Mouse (Mus musculus) neural tube, embryonic 15.5 days (tissue): ENCODE data around the gene Syt16. TPM values are rescaled to one million over a fixed set of nuclear protein-coding genes. Genes with fewer than 3 reads are reported as not detected.
A peak's percentile ranks its signal among the peaks of the same experiment; 100 is the strongest.

Experiments
- ATAC-seq: fragments of 200-750 bp; cut with Nextera tagmentation; 2 replicates; pipeline ENCODE4 v1.8.0; 2017; ENCODE audit warnings: mild to moderate bottlenecking, moderate TSS enrichment, moderate library complexity; ENCODE audit not compliant: low FRiP score
- H3K27ac ChIP-seq: fragments of 300-500 bp; sonication (generic); replicated peaks from 2 replicates; pipeline ENCODE4 v1.5.1; 2015; ENCODE audit warnings: mild to moderate bottlenecking, inconsistent platforms
- H3K27me3 ChIP-seq: fragments of 300-500 bp; sonication (generic); replicated peaks from 2 replicates; pipeline ENCODE4 v1.6.1; 2015; ENCODE audit warnings: inconsistent platforms
- H3K36me3 ChIP-seq: fragments of 300-500 bp; sonication (generic); 2 replicates; pipeline ENCODE4 v1.6.1; 2015; ENCODE audit warnings: inconsistent platforms
- H3K4me1 ChIP-seq: fragments of 300-500 bp; sonication (generic); 2 replicates; pipeline ENCODE4 v1.6.1; 2015; ENCODE audit warnings: inconsistent platforms
- H3K4me2 ChIP-seq: fragments of 300-500 bp; sonication (generic); 2 replicates; pipeline ENCODE4 v1.6.1; 2015; ENCODE audit warnings: inconsistent platforms, mild to moderate bottlenecking, moderate library complexity
- H3K4me3 ChIP-seq: fragments of 300-500 bp; sonication (generic); replicated peaks from 2 replicates; pipeline ENCODE4 v1.5.1; 2015; ENCODE audit warnings: mild to moderate bottlenecking, inconsistent platforms
- H3K9ac ChIP-seq: fragments of 300-500 bp; sonication (generic); replicated peaks from 2 replicates; pipeline ENCODE4 v1.6.1; 2015; ENCODE audit warnings: mild to moderate bottlenecking, inconsistent platforms
- H3K9me3 ChIP-seq: fragments of 300-500 bp; sonication (generic); replicated peaks from 2 replicates; pipeline ENCODE4 v1.6.1; 2016; ENCODE audit warnings: inconsistent platforms
- WGBS: fragments of 180-500 bp; shearing (Covaris S2); methylation state at CpG from one replicate; pipeline ENCODE4 v1.1.7; 2015; ENCODE audit warnings: mixed read lengths; 5-methylcytosine and 5-hydroxymethylcytosine counted together
- polyA plus RNA-seq: library from polyadenylated mRNA; unstranded; fragments of >200 nt; fragmentation: Nextera tagmentation; extraction: Ambion mirVana; gene quantifications from 2 replicates; pipeline ENCODE4 v1.2.1, GENCODE M21; 2015

The Syt16 gene
- polyA plus RNA-seq, 1 experiment from 2014 or later: 78.5 TPM

GRCm38 (mm10) chr12:74232845-74233244 lies 235.4 kb downstream of the Syt16 start:
- H3K36me3 ChIP-seq: no peaks in the 10 kb centered on the region
- H3K9me3 ChIP-seq: no peaks in the 10 kb centered on the region
- peaks cover 4% of the 10 kb centered on the region; the same call in 1 of the 2 replicates for H3K4me1 ChIP-seq
- no peak overlapping the region for H3K27ac ChIP-seq
- H3K27me3 ChIP-seq: no peaks in the 10 kb centered on the region
- H3K4me3 ChIP-seq: no peak overlapping the region
- WGBS: 43% methylated on average over 1 of the region's 1 CpGs
- ATAC-seq: no peak
- no peak overlapping the region for H3K4me2 ChIP-seq
- H3K9ac ChIP-seq: no peak overlapping the region

GRCm38 (mm10) chr12:74236191-74236590 lies 238.7 kb downstream of the Syt16 start:
- H3K9ac ChIP-seq: no peak overlapping the region
- peaks cover 3% of the 10 kb centered on the region; the same call in 1 of the 2 replicates for H3K4me1 ChIP-seq
- no peaks in the 10 kb centered on the region for H3K27me3 ChIP-seq
- no peaks in the 10 kb centered on the region for H3K9me3 ChIP-seq
- no peak overlapping the region for H3K27ac ChIP-seq
- H3K4me2 ChIP-seq: no peak overlapping the region
- ATAC-seq: no peak
- no peak overlapping the region for H3K4me3 ChIP-seq
- H3K36me3 ChIP-seq: no peaks in the 10 kb centered on the region
- 90% methylated on average over 8 of the region's 8 CpGs for WGBS

- 64% methylated on average over 7 of the region's 7 CpGs for WGBS
- H3K4me1 ChIP-seq: peaks cover 3% of the 10 kb centered on the region; the same call in 1 of the 2 replicates
- H3K27me3 ChIP-seq: no peaks in the 10 kb centered on the region
- H3K9ac ChIP-seq: no peak overlapping the region
- H3K4me2 ChIP-seq: no peak overlapping the region
- no peak overlapping the region for H3K27ac ChIP-seq
- no peak for ATAC-seq
- H3K9me3 ChIP-seq: no peaks in the 10 kb centered on the region
- no peaks in the 10 kb centered on the region for H3K36me3 ChIP-seq
- no peak overlapping the region for H3K4me3 ChIP-seq
Measured at GRCm38 (mm10) chr12:74238056-74238455, 240.6 kb downstream of the Syt16 start.

GRCm38 (mm10) chr12:74238806-74239205 lies 241.3 kb downstream of the Syt16 start:
- Histone ChIP-seq H3K4me2 (no peak overlapping the region), H3K9ac (no peak overlapping the region), H3K36me3 (no peaks in the 10 kb centered on the region), H3K27ac (no peak overlapping the region), H3K27me3 (no peaks in the 10 kb centered on the region), H3K4me3 (no peak overlapping the region), H3K4me1 (peaks cover 3% of the 10 kb centered on the region; the same call in 1 of the 2 replicates), H3K9me3 (no peaks in the 10 kb centered on the region)
- 85% methylated on average over 2 of the region's 2 CpGs for WGBS
- no peak for ATAC-seq

GRCm38 (mm10) chr12:74264846-74265245 lies 267.4 kb downstream of the Syt16 start:
- 71% methylated on average over 3 of the region's 3 CpGs for WGBS
- H3K27me3 ChIP-seq: no peaks in the 10 kb centered on the region
- H3K4me2 ChIP-seq: no peak overlapping the region
- H3K27ac ChIP-seq: no peak overlapping the region
- no peaks in the 10 kb centered on the region for H3K9me3 ChIP-seq
- H3K9ac ChIP-seq: no peak overlapping the region
- H3K36me3 ChIP-seq: 0 out of 2 replicates have a peak, but pooled peaks cover 4% of the 10 kb centered on the region
- H3K4me3 ChIP-seq: no peak overlapping the region
- no peaks in the 10 kb centered on the region for H3K4me1 ChIP-seq
- ATAC-seq: no peak

GRCm38 (mm10) chr12:74267049-74267448 lies 269.6 kb downstream of the Syt16 start:
- Histone ChIP-seq H3K27ac (no peak overlapping the region), H3K27me3 (no peaks in the 10 kb centered on the region), H3K4me3 (no peak overlapping the region), H3K4me2 (no peak overlapping the region), H3K36me3 (0 out of 2 replicates have a peak, but pooled peaks cover 4% of the 10 kb centered on the region), H3K9me3 (no peaks in the 10 kb centered on the region), H3K9ac (no peak overlapping the region), H3K4me1 (peaks cover 6% of the 10 kb centered on the region)
- no peak for ATAC-seq
- WGBS: 92% methylated on average over 4 of the region's 4 CpGs

- ATAC-seq: no peak
- Histone ChIP-seq H3K9ac (no peak overlapping the region), H3K4me1 (peaks cover 12% of the 10 kb centered on the region), H3K4me2 (no peak overlapping the region), H3K27me3 (no peaks in the 10 kb centered on the region), H3K4me3 (no peak overlapping the region), H3K36me3 (0 out of 2 replicates have a peak, but pooled peaks cover 4% of the 10 kb centered on the region), H3K9me3 (no peaks in the 10 kb centered on the region), H3K27ac (no peak overlapping the region)
- 68% methylated on average over 15 of the region's 15 CpGs for WGBS
Measured at GRCm38 (mm10) chr12:74268644-74269285, 271.3 kb downstream of the Syt16 start.

- no peaks in the 10 kb centered on the region for H3K9me3 ChIP-seq
- 45% methylated on average over 17 of the region's 17 CpGs for WGBS
- H3K9ac ChIP-seq: no peak overlapping the region
- no peaks in the 10 kb centered on the region for H3K27me3 ChIP-seq
- ATAC-seq: peak; percentile 76
- peak overlapping the region; percentile 40 for H3K4me2 ChIP-seq
- H3K4me1 ChIP-seq: peaks cover 12% of the 10 kb centered on the region
- H3K36me3 ChIP-seq: no peaks in the 10 kb centered on the region
- H3K4me3 ChIP-seq: no peak overlapping the region
- H3K27ac ChIP-seq: peak overlapping the region; percentile 38
Measured at GRCm38 (mm10) chr12:74272545-74272944, 275.1 kb downstream of the Syt16 start.

GRCm38 (mm10) chr12:74277265-74277664 lies 279.8 kb downstream of the Syt16 start:
- Histone ChIP-seq H3K4me1 (peaks cover 5% of the 10 kb centered on the region), H3K4me3 (no peak overlapping the region), H3K9ac (no peak overlapping the region), H3K9me3 (no peaks in the 10 kb centered on the region), H3K4me2 (no peak overlapping the region), H3K27ac (no peak overlapping the region), H3K36me3 (no peaks in the 10 kb centered on the region), H3K27me3 (0 out of 2 replicates have a peak, but pooled peaks cover 3% of the 10 kb centered on the region)
- ATAC-seq: no peak
- 85% methylated on average over 5 of the region's 5 CpGs for WGBS

GRCm38 (mm10) chr12:74281403-74281802 lies 283.9 kb downstream of the Syt16 start:
- Histone ChIP-seq H3K27me3 (0 out of 2 replicates have a peak, but pooled peaks cover 4% of the 10 kb centered on the region), H3K36me3 (no peaks in the 10 kb centered on the region), H3K4me2 (no peak overlapping the region), H3K9ac (no peak overlapping the region), H3K27ac (no peak overlapping the region), H3K4me3 (no peak overlapping the region), H3K4me1 (peaks cover 23% of the 10 kb centered on the region), H3K9me3 (no peaks in the 10 kb centered on the region)
- 77% methylated on average over 4 of the region's 4 CpGs for WGBS
- no peak for ATAC-seq

- WGBS: 59% methylated on average over 1 of the region's 1 CpGs
- ATAC-seq: no peak
Measured at GRCm38 (mm10) chr12:74282846-74283245, 285.4 kb downstream of the Syt16 start.

GRCm38 (mm10) chr12:74284020-74284684 lies 286.7 kb downstream of the Syt16 start:
- H3K4me2 ChIP-seq: peak overlapping the region; percentile 95
- H3K27me3 ChIP-seq: 0 out of 2 replicates have a peak, but pooled peaks cover 4% of the 10 kb centered on the region
- peaks cover 30% of the 10 kb centered on the region for H3K4me1 ChIP-seq
- peak overlapping the region; percentile 49; the same call in 1 of the 2 replicates for H3K27ac ChIP-seq
- ATAC-seq: peak; percentile 94
- no peaks in the 10 kb centered on the region for H3K9me3 ChIP-seq
- H3K4me3 ChIP-seq: peak overlapping the region; percentile 52
- peak overlapping the region; percentile 41; the same call in 1 of the 2 replicates for H3K9ac ChIP-seq
- no peaks in the 10 kb centered on the region for H3K36me3 ChIP-seq
- 1% methylated on average over 49 of the region's 49 CpGs for WGBS

More at GRCm38 (mm10) chr12:74282846-74283245, 285.4 kb downstream of the Syt16 start:
- Histone ChIP-seq H3K9me3 (no peaks in the 10 kb centered on the region), H3K4me2 (no peak overlapping the region), H3K4me1 (peaks cover 23% of the 10 kb centered on the region), H3K27ac (no peak overlapping the region), H3K36me3 (no peaks in the 10 kb centered on the region), H3K4me3 (no peak overlapping the region), H3K27me3 (0 out of 2 replicates have a peak, but pooled peaks cover 4% of the 10 kb centered on the region), H3K9ac (no peak overlapping the region)
